Mouse (Mus musculus): ENCODE data around the gene Efna4.

The Efna4 gene

GRCm38 (mm10) chr3:89330948-89331347 is 6.9 kb downstream of the Efna4 start:
- DNase-seq (ENCODE audit: low spot score in 2 of 2), result no peak

- no peak for DNase-seq (ENCODE audit: low spot score in 2 of 2)
Observed at GRCm38 (mm10) chr3:89330346-89330745, 7.5 kb downstream of the Efna4 start.

- no peak for DNase-seq (ENCODE audit: low spot score in 2 of 2)
Observed at GRCm38 (mm10) chr3:89328623-89329022, 9.2 kb downstream of the Efna4 start.

- DNase-seq (ENCODE audit: low spot score in 2 of 2), result no peak
Observed at GRCm38 (mm10) chr3:89327371-89327870, 10.4 kb downstream of the Efna4 start.

GRCm38 (mm10) chr3:89325882-89326281 is 11.9 kb downstream of the Efna4 start:
- DNase-seq (ENCODE audit: low spot score in 2 of 2), result no peak

- peak; percentile 86 to 88 for DNase-seq (ENCODE audit: low spot score in 2 of 2)
Observed at GRCm38 (mm10) chr3:89322514-89323165, 15.2 kb downstream of the Efna4 start, which contains the start of gene Efna3. TSS of gene Efna3 (minus strand) at chr3:89322965.

GRCm38 (mm10) chr3:89322131-89322500 is 15.7 kb downstream of the Efna4 start:
- peak in 1 of 2 experiments; percentile 46 for DNase-seq (ENCODE audit: low spot score in 2 of 2)

GRCm38 (mm10) chr3:89321183-89322130 is 16.4 kb downstream of the Efna4 start:
- peak; percentile 39 to 56 for DNase-seq (ENCODE audit: low spot score in 2 of 2)

- DNase-seq (ENCODE audit: low spot score in 2 of 2), result peak; percentile 45 to 55
Observed at GRCm38 (mm10) chr3:89320581-89321182, 17.1 kb downstream of the Efna4 start.

- peak in 1 of 2 experiments; percentile 61 for DNase-seq (ENCODE audit: low spot score in 2 of 2)
Observed at GRCm38 (mm10) chr3:89319591-89320350, 18.1 kb downstream of the Efna4 start.

- DNase-seq (ENCODE audit: low spot score in 2 of 2), result no peak
Observed at GRCm38 (mm10) chr3:89318971-89319590, 18.7 kb downstream of the Efna4 start.

GRCm38 (mm10) chr3:89318316-89318715 is 19.5 kb downstream of the Efna4 start:
- DNase-seq (ENCODE audit: low spot score in 2 of 2), result no peak

GRCm38 (mm10) chr3:89317246-89317645 is 20.6 kb downstream of the Efna4 start:
- peak in 1 of 2 experiments; percentile 49 for DNase-seq (ENCODE audit: low spot score in 2 of 2)

GRCm38 (mm10) chr3:89316833-89317232 is 21.0 kb downstream of the Efna4 start:
- peak; percentile 95 for DNase-seq (ENCODE audit: low spot score in 2 of 2)

GRCm38 (mm10) chr3:89315930-89316831 is 21.6 kb downstream of the Efna4 start:
- no peak for DNase-seq (ENCODE audit: low spot score in 2 of 2)

- peak; percentile 85 for DNase-seq (ENCODE audit: low spot score in 2 of 2)
Observed at GRCm38 (mm10) chr3:89315195-89315929, 22.5 kb downstream of the Efna4 start.

- DNase-seq (ENCODE audit: low spot score in 2 of 2), result no peak
Observed at GRCm38 (mm10) chr3:89314791-89315190, 23.0 kb downstream of the Efna4 start.

- DNase-seq (ENCODE audit: low spot score in 2 of 2), result no peak
Observed at GRCm38 (mm10) chr3:89314340-89314739, 23.5 kb downstream of the Efna4 start.

- DNase-seq (ENCODE audit: low spot score in 2 of 2), result peak; percentile 53 to 68
Observed at GRCm38 (mm10) chr3:89308089-89308488, 29.7 kb downstream of the Efna4 start.

All from right cerebral cortex, adult 2 months (tissue).